Mouse (Mus musculus) mouse embryonic stem cell (cell line): Measurements from ENCODE around the gene Gm47959.
"Not testable (repeated sequence)": the region's sequence is repeated elsewhere in the genome, so short reads cannot be mapped to it uniquely, and the experiment has no call there.

ENCODE experiments used
- in situ Hi-C, 2 experiments: fragments of 300-500 bp; cut with MboI; formaldehyde crosslinking; loops; 1 replicate in 1 of 2; 3 replicates in 1 of 2; pipeline ENCODE4 v1.14.3; 2019 to 2020; ENCODE audit warnings: low sequenced_read_pairs in 2 of 2, low pct_unique_long_range_greater_than_20kb in 1 of 2, mixed read lengths in 1 of 2; ENCODE audit not compliant: unreplicated experiment in 1 of 2

Gm47959 gene

DNA sequence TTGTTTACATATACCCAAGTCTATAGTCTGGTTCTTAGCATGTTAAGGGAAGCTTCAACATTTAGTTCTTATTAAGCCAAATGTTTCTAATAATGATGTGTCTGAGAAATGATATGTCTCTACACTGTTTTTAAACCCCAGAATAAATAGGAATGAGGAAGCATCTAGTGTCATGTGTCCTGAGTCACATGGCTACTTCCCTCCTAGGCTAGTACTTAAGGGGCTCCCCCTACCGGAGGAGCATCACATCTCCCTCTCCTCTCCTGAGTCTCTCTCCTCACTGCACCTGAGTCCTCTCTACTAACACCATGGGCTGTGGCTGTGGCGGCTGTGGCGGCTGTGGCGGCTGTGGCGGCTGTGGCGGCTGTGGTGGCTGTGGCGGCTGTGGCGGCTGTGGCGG lies at the start of gene Gm47959:
Gene Gm47959, plus strand, starts transcription at position 243 of the 400 bp plus-strand sequence.
- in situ Hi-C loops, result not testable (repeated sequence)

DNA sequence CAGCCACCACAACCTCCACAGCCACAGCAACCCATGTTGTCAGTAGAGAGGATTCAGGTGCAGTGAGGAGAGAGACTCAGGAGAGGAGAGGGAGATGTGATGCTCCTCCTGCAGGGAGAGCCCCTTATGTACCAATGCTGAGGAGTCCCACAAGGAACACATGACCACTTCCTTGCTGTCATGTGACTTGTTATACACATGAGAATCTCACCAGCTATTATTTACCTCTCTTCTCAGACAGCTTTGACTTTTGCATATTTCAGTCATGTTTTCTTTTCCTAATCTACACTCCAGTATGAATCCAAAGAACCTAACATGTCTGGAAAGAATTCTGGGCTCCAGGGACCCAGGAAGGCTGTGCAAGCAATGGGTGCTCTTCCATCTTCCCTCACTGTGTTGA lies 44.4 kb upstream of the Gm47959 start, which contains the start of gene Gm7544:
Gene Gm7544, minus strand, starts transcription at position 101 of the 400 bp plus-strand sequence.
- in situ Hi-C loops, result not testable (repeated sequence)

GRCm38 (mm10) chr1:82959870-82960385 lies 40.4 kb upstream of the Gm47959 start, which contains the start of gene Gm47955:
Gene Gm47955, plus strand, starts transcription at chr1:82960286.
- in situ Hi-C loops, result no loop called here

DNA sequence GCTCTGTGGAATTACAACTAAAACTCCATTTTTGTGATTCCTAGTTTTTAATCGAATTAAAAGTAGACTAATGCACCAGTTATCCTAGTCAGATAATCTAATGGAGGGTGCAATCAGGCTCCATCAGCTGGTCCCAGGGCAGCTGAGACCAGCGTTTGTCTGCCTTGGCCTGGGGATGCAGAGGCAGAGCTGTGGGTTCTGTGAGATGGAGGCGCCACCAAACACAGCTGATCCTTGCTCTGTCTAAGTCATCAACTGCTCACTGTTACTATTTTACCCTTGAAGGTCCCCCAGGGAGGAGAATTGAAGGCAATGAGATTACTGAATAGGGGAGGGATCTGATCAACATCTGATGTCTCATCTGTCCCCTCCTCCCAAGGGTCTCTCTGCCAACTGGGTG lies 33.9 kb upstream of the Gm47959 start:
- in situ Hi-C loops, result no loop called here

DNA sequence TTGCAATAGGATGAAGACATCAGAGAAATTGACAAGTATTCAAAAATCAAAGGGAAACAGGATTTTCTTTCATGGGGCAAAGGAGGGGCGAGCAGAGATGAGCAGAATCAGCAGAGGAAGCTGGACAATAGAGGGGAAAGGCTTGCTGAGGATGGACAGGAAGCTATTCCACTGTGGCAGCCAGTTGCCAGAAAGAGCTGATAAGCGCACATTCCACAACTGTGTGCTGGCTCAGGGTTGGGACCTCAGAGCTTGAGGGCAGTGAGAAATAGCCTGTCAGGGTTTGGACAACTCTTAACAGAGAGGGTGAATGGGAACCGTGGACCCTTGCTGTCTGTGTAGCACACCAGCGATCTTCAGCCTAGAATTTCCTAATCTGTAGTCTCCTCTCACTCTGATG lies 28.3 kb upstream of the Gm47959 start:
- in situ Hi-C loops, result loop anchor here (10.0 kb wide), 1 partner anchor 167 kb away; no protein-coding TSS in a partner anchor

GRCm38 (mm10) chr1:82973244-82973643 lies 27.1 kb upstream of the Gm47959 start:
- in situ Hi-C loops, result loop anchor here (10.0 kb wide), 1 partner anchor 168 kb away; no protein-coding TSS in a partner anchor

DNA sequence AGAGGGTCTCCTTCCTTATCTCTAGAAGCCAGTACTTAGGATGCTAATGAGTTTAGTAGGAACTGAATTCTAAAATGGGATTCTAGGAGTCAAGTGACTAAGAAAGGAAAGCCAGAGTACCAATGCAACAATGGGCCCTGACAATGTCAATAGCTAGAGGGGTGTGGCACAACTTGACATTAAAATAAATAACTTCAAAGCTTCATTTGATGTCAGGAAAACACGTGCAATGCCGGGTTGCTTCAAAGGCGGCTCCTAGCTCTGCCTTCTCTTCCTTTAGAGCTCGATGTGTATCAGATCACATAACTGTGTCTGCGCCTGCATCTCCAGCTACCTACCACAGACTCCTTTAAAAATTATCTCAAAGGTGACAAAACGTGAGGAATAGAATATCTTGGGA lies 26.4 kb upstream of the Gm47959 start:
- in situ Hi-C loops, result loop anchor here (10.0 kb wide), 1 partner anchor 169 kb away; no protein-coding TSS in a partner anchor

DNA sequence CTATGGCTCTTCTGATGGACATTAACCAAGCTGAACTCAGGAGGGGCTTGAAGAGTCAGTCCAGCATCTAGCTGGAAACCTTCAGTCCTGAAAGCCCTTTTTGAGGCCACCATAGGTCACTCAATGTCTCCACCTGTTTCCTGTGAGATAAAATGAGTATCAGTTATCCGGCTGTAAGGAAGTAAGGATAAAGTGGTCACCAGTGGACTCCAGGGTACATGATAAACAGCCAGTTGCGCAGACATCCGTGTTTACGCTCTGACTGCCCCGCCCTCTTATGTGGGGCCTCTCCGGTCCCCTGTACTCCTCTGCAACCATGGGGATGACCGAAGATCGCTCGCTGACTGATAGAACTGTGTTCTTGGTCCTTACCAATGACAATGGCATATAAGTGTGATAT lies 26.0 kb upstream of the Gm47959 start:
- in situ Hi-C loops, result loop anchor here (10.0 kb wide), 1 partner anchor 170 kb away; no protein-coding TSS in a partner anchor

DNA sequence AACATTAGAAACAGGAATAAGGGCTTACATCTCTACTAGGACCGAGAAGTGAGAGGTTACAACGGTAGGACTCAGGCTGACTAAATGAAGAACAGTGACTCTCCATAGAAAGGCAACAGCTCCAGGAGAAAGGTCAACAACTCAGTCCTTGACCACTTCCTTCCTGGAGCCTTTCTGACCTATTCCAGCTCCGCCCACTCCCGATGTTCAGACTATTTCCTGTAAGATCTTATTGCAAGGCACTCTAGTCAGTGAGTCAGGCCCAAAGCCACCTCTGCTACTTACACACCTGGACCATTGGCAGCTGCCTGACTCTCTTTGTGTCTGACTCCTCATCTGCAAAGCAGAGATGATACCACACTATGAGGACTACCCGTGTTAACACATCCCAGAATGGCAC lies 24.6 kb upstream of the Gm47959 start:
- in situ Hi-C loops, result loop anchor here (10.0 kb wide), 1 partner anchor 171 kb away; no protein-coding TSS in a partner anchor

DNA sequence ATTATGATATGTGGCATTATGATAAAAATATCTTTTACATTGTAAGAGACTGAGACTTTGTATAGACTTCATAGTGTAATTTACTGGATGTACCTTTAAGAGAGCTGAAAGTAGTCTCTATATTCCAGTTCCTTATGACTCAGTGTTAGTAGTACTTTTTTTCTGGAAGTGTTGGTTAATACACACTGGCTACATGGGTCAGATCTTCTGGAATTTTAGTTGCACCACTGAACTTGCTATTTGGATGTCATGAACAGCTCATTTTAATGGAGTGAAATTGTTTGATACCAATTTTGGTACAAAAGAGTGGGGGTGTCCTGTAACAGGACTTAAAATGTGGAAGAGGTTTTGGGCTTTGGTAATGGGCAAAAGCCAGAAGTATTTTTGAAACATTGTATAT lies 22.5 kb upstream of the Gm47959 start:
- in situ Hi-C loops, result loop anchor here (10.0 kb wide), 1 partner anchor 173 kb away; no protein-coding TSS in a partner anchor

DNA sequence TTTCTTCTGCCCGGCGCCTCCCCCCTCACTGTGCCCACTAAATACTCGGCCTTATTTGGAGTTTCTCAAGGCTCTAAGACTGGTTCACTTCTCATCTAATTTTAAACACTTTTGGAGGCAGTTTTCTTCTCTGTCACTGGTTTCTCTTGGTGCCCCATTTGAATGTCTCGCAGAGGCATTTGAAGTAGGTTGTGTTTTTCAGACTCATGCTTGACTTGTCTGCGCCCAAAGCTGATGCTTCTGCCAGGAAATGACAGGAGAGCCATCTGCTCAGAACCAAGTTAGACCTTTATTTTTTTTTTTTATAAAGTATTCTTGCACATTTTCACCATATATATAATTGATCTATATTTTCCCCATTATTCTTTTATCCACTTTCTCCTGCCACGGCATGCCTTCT lies 13.6 kb upstream of the Gm47959 start:
- in situ Hi-C loops, result no loop called here

DNA sequence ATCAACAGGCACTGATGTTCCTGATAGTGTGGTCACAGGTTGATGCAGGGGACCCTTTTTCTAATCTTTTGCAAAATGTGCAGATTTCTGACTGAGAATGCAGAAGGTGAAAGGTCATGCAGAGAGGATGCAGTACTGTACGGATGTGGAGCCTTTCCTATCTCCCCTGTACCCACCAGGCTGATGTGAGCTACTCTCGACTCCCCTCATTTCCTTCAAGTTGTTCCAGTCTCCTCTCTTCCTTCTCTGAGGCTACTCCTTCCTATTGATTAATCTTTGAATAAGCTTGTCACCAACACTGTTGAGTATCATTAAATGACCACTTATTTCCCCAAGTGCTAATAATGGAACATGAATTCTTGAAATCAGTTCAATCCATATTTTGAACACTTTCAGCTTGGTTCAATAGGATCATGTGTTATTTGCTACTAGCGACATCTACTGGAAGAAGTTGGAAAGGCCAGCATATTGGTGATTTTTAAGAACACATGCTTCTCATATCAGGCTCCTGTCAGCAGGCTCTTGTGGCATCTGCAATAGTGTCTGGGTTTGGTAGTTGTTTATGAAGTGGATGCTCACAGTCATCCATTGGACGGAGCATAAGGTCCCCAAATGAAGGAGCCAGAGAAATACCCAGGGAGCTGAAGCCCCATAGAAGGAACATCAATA lies 12.7 kb upstream of the Gm47959 start:
- in situ Hi-C loops, result no loop called here

GRCm38 (mm10) chr1:82991062-82991461 lies 9.3 kb upstream of the Gm47959 start:
- in situ Hi-C loops, result no loop called here

GRCm38 (mm10) chr1:82991596-82991995 lies 8.8 kb upstream of the Gm47959 start:
- in situ Hi-C loops, result no loop called here

DNA sequence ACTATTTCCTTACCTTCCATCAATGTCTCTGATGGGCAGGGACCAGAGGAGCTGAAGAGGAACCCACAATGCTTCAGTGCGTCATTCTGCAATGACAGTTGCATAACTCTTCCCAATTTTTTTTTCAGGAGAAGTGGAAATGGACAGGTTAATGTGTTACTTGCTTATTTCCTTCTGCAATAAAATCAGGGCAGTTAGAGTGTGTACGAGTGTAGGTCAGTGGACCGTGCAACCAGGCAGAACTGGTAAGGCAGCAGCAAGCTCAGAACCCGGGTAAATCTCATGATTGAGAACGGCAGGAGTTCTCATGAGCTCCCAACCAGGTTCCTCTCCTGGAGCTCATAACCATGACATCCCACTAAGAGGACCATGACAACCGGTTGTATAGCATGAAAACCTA lies 8.3 kb upstream of the Gm47959 start:
- in situ Hi-C loops, result no loop called here

DNA sequence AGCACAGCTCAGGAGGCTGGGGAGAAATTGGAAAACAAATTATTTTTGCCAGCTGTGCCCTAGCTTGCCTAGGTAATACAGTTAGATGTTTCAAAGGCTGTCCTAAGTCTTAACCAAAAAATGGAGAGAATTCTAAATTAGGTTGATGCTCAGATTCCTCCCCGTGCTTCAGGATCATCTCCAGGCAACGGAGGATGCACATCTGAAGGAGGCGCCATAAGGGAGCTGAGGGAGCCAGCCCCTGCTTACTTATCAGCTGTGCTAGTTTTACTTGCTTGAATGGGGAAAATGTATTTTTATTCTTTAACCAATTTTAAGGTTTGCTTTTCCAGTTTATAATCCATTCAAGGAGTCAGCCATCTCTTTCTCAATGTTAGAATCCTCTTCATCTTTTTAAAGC lies 6.4 kb upstream of the Gm47959 start:
- in situ Hi-C loops, result no loop called here

- in situ Hi-C loops, result no loop called here
Observed at GRCm38 (mm10) chr1:83006218-83007179, 6.2 kb downstream of the Gm47959 start.

DNA sequence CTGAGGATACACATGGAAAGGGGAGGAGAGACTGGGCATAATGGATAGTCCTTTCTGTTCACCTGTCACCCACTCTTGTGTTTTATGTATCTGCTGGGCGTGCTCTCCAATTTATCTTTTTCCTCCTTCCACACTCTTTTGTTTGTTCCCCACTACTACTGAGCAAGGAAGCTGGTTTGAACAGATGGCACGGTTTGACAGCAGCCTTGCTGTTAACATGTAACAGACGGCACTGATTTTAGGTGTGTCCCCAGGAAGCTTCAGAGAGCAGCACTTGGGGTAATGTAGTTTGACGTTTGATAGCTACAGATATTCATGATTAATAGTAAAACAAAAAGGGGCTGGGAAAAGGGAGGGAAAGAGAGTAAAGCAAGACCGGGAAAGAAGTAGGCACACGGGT lies 7.1 kb downstream of the Gm47959 start:
- in situ Hi-C loops, result no loop called here

GRCm38 (mm10) chr1:83014477-83014876 lies 14.1 kb downstream of the Gm47959 start:
- in situ Hi-C loops, result no loop called here
